Mouse (Mus musculus): ENCODE measurements at regions not wholly inside any gene's neighbourhood (a gene's known extent, or its start where the extent isn't known, plus 50 kb on each side); places are given as distances from the start of the nearest gene placed in this dataset.

- DNase-seq (ENCODE audit: low spot score), result no peak
Observed at GRCm38 (mm10) chr8:126715666-126716065, 121.9 kb upstream of the Irf2bp2 start.

- no peak for DNase-seq (ENCODE audit: low spot score)
Observed at GRCm38 (mm10) chr8:126713602-126714145, 119.9 kb upstream of the Irf2bp2 start.

- DNase-seq (ENCODE audit: low spot score), result no peak
Observed at GRCm38 (mm10) chr8:126713181-126713580, 119.4 kb upstream of the Irf2bp2 start.

- no peak for DNase-seq (ENCODE audit: low spot score)
Observed at GRCm38 (mm10) chr8:126712749-126713148, 119.0 kb upstream of the Irf2bp2 start.

- no peak for DNase-seq (ENCODE audit: low spot score)
Observed at GRCm38 (mm10) chr8:126708956-126709355, 115.2 kb upstream of the Irf2bp2 start.

GRCm38 (mm10) chr8:126707300-126707902, 113.6 kb upstream of the Irf2bp2 start:
- no peak for DNase-seq (ENCODE audit: low spot score)

GRCm38 (mm10) chr8:126706247-126706646, 112.5 kb upstream of the Irf2bp2 start:
- DNase-seq (ENCODE audit: low spot score), result no peak

- no peak for DNase-seq (ENCODE audit: low spot score)
Observed at GRCm38 (mm10) chr8:126705391-126705790, 111.6 kb upstream of the Irf2bp2 start.

GRCm38 (mm10) chr8:126704706-126705105, 110.9 kb upstream of the Irf2bp2 start:
- no peak for DNase-seq (ENCODE audit: low spot score)

GRCm38 (mm10) chr8:126703546-126703945, 109.8 kb upstream of the Irf2bp2 start:
- DNase-seq (ENCODE audit: low spot score), result no peak

- DNase-seq (ENCODE audit: low spot score), result no peak
Observed at GRCm38 (mm10) chr8:126702294-126702693, 108.5 kb upstream of the Irf2bp2 start.

GRCm38 (mm10) chr8:126699389-126699775, 105.6 kb upstream of the Irf2bp2 start:
- DNase-seq (ENCODE audit: low spot score), result peak; percentile 45

- peak; percentile 20 for DNase-seq (ENCODE audit: low spot score)
Observed at GRCm38 (mm10) chr8:126698601-126699388, 105.0 kb upstream of the Irf2bp2 start.

- no peak for DNase-seq (ENCODE audit: low spot score)
Observed at GRCm38 (mm10) chr8:126696346-126697010, 102.7 kb upstream of the Irf2bp2 start.

- DNase-seq (ENCODE audit: low spot score), result peak; percentile 58
Observed at GRCm38 (mm10) chr8:126694370-126694769, 100.6 kb upstream of the Irf2bp2 start.

GRCm38 (mm10) chr8:126693642-126694041, 99.9 kb upstream of the Irf2bp2 start:
- no peak for DNase-seq (ENCODE audit: low spot score)

- DNase-seq (ENCODE audit: low spot score), result no peak
Observed at GRCm38 (mm10) chr8:126692711-126693110, 98.9 kb upstream of the Irf2bp2 start.

- peak; percentile 75 for DNase-seq (ENCODE audit: low spot score)
Observed at GRCm38 (mm10) chr8:126692263-126692662, 98.5 kb upstream of the Irf2bp2 start.

GRCm38 (mm10) chr8:126688450-126688849, 94.7 kb upstream of the Irf2bp2 start:
- DNase-seq (ENCODE audit: low spot score), result no peak

GRCm38 (mm10) chr8:126688014-126688413, 94.2 kb upstream of the Irf2bp2 start:
- DNase-seq (ENCODE audit: low spot score), result no peak

- peak; percentile 33 for DNase-seq (ENCODE audit: low spot score)
Observed at GRCm38 (mm10) chr8:126686827-126687226, 93.0 kb upstream of the Irf2bp2 start.

- DNase-seq (ENCODE audit: low spot score), result no peak
Observed at GRCm38 (mm10) chr8:126685365-126685764, 91.6 kb upstream of the Irf2bp2 start.

GRCm38 (mm10) chr8:126683950-126684349, 90.2 kb upstream of the Irf2bp2 start:
- no peak for DNase-seq (ENCODE audit: low spot score)

Measured in urinary bladder, postnatal 14 days (tissue).